Mouse (Mus musculus) testis, adult 2 months (tissue): ENCODE results near the gene Acoxl. TPM values are rescaled to one million over a fixed set of nuclear protein-coding genes. Genes with fewer than 3 reads are reported as not detected.

Experiments used
- H3K27ac ChIP-seq: fragments of 200-500 bp; 2 replicates; pipeline ENCODE4 v1.5.1; 2012; ENCODE audit warnings: low read depth, low read length; ENCODE audit not compliant: control insufficient read depth, insufficient read depth
- H3K27me3 ChIP-seq: fragments of 200-500 bp; 2 replicates; pipeline ENCODE4 v1.6.1; 2012; ENCODE audit warnings: mild to moderate bottlenecking, low read length, moderate library complexity; ENCODE audit not compliant: control insufficient read depth, insufficient read depth
- H3K36me3 ChIP-seq: fragments of 200-500 bp; 2 replicates; pipeline ENCODE4 v1.6.1; 2012; ENCODE audit warnings: mild to moderate bottlenecking, low read length; ENCODE audit not compliant: control insufficient read depth, insufficient read depth
- H3K4me1 ChIP-seq: fragments of 200-500 bp; 2 replicates; pipeline ENCODE4 v1.6.1; 2012; ENCODE audit warnings: low read length; ENCODE audit not compliant: control insufficient read depth, insufficient read depth
- H3K4me3 ChIP-seq: fragments of 200-500 bp; 2 replicates; pipeline ENCODE4 v1.5.1; 2012; ENCODE audit warnings: low read depth, mild to moderate bottlenecking, low read length, moderate library complexity, mixed read lengths; ENCODE audit not compliant: control insufficient read depth
- CTCF ChIP-seq: fragments of 200-500 bp; IDR thresholded peaks from 2 replicates; pipeline ENCODE4 v1.5.1; 2012; ENCODE audit warnings: low read depth, mild to moderate bottlenecking, inconsistent platforms, low read length, moderate library complexity; ENCODE audit not compliant: control insufficient read depth, insufficient read depth, insufficient replicate concordance
- POLR2A ChIP-seq: fragments of 200-500 bp; IDR thresholded peaks from 2 replicates; pipeline ENCODE4 v1.6.1; 2012; ENCODE audit warnings: low read depth, mild to moderate bottlenecking, inconsistent platforms, low read length, moderate library complexity; ENCODE audit not compliant: control insufficient read depth
- polyA plus RNA-seq: library from polyadenylated mRNA; depleted of rRNA; stranded (reverse); fragments of >200 nt; gene quantifications from 2 replicates; pipeline ENCODE4 v1.2.3, GENCODE M21; 2012

Gene Acoxl
- polyA plus RNA-seq, 1 experiment = 0.07 TPM

- H3K27ac ChIP-seq = no peak overlapping the region
- no peaks in the 10 kb centered on the region for H3K36me3 ChIP-seq
- H3K27me3 ChIP-seq = no peaks in the 10 kb centered on the region
- no peak overlapping the region for H3K4me3 ChIP-seq
- no peaks in the 10 kb centered on the region for H3K4me1 ChIP-seq
- no peak for TF ChIP-seq CTCF
These were observed 245.2 kb downstream of the Acoxl start for GRCm38 (mm10) chr2:128083844-128084243.

- no peaks in the 10 kb centered on the region for H3K27me3 ChIP-seq
- TF ChIP-seq CTCF (no peak), POLR2A (no peak)
- H3K4me1 ChIP-seq = no peaks in the 10 kb centered on the region
- no peak overlapping the region for H3K4me3 ChIP-seq
- no peak overlapping the region for H3K27ac ChIP-seq
- H3K36me3 ChIP-seq = no peaks in the 10 kb centered on the region
These were observed 245.9 kb downstream of the Acoxl start for GRCm38 (mm10) chr2:128084607-128085006.

GRCm38 (mm10) chr2:128085481-128085880 is 246.8 kb downstream of the Acoxl start:
- no peak for TF ChIP-seq CTCF
- no peak for TF ChIP-seq POLR2A
- Histone ChIP-seq H3K4me3 (no peak overlapping the region), H3K27ac (no peak overlapping the region), H3K27me3 (no peaks in the 10 kb centered on the region), H3K36me3 (no peaks in the 10 kb centered on the region), H3K4me1 (no peaks in the 10 kb centered on the region)

- Histone ChIP-seq H3K4me1 (no peaks in the 10 kb centered on the region), H3K36me3 (no peaks in the 10 kb centered on the region), H3K27me3 (no peaks in the 10 kb centered on the region), H3K27ac (no peak overlapping the region), H3K4me3 (no peak overlapping the region)
- TF ChIP-seq CTCF (no peak), POLR2A (no peak)
These were observed 247.7 kb downstream of the Acoxl start for GRCm38 (mm10) chr2:128086301-128086886.

GRCm38 (mm10) chr2:128086996-128087526 is 248.4 kb downstream of the Acoxl start:
- no peak overlapping the region for H3K27ac ChIP-seq
- TF ChIP-seq POLR2A (no peak), CTCF (no peak)
- no peaks in the 10 kb centered on the region for H3K27me3 ChIP-seq
- no peaks in the 10 kb centered on the region for H3K4me1 ChIP-seq
- H3K36me3 ChIP-seq = no peaks in the 10 kb centered on the region
- H3K4me3 ChIP-seq = no peak overlapping the region

GRCm38 (mm10) chr2:128087798-128088545 is 249.3 kb downstream of the Acoxl start:
- TF ChIP-seq CTCF = no peak
- no peak for TF ChIP-seq POLR2A
- no peaks in the 10 kb centered on the region for H3K27me3 ChIP-seq
- no peaks in the 10 kb centered on the region for H3K4me1 ChIP-seq
- no peak overlapping the region for H3K4me3 ChIP-seq
- H3K27ac ChIP-seq = no peak overlapping the region
- no peaks in the 10 kb centered on the region for H3K36me3 ChIP-seq

GRCm38 (mm10) chr2:128090283-128090885 is 251.7 kb downstream of the Acoxl start:
- no peak overlapping the region for H3K27ac ChIP-seq
- no peak for TF ChIP-seq POLR2A
- TF ChIP-seq CTCF = no peak
- no peaks in the 10 kb centered on the region for H3K36me3 ChIP-seq
- H3K4me1 ChIP-seq = no peaks in the 10 kb centered on the region
- no peaks in the 10 kb centered on the region for H3K27me3 ChIP-seq
- H3K4me3 ChIP-seq = no peak overlapping the region
